Mouse (Mus musculus): ENCODE data around the gene Ptprb.

DNA sequence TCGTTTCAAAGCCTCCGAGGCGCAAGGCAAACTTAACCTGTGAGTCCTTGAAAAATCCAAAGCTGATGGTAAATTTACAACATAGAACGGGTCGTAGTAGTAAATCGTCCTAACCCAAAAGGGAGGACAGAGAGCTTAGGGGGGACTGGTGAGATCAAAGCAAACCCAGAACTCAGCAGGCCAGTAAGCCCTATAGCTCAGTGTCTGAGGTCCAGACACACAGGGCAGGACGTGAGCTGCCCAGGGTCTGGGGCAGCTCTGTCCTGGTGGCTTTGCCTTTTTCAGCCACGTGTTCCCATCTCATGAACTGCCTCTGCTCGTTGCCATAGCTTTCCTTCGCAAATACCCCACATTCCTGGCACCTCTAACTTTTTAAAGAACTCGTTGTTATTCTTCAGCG lies 122.7 kb downstream of the Ptprb start:
- no peak for TF ChIP-seq POLR2A (IDR thresholded peaks at IDR 0.05; ENCODE audit: borderline replicate concordance, control insufficient read depth, low read depth, low read length)
- TF ChIP-seq CTCF (IDR thresholded peaks at IDR 0.05; ENCODE audit: control insufficient read depth, insufficient read depth, low read length) = no peak
